Mouse (Mus musculus) liver, embryonic 14.5 days (tissue): ENCODE results near the gene Ift122.
A peak's percentile ranks its signal among the peaks of the same experiment; 100 is the strongest.

Experiments used
- CTCF ChIP-seq: IDR thresholded peaks from 2 replicates; pipeline ENCODE4 v1.5.1; 2016; ENCODE audit warnings: antibody characterized with exemption, low read depth, control low read depth
- EP300 ChIP-seq: IDR thresholded peaks from 2 replicates; pipeline ENCODE4 v1.6.1; 2016; ENCODE audit warnings: antibody characterized with exemption, low read depth

DNA sequence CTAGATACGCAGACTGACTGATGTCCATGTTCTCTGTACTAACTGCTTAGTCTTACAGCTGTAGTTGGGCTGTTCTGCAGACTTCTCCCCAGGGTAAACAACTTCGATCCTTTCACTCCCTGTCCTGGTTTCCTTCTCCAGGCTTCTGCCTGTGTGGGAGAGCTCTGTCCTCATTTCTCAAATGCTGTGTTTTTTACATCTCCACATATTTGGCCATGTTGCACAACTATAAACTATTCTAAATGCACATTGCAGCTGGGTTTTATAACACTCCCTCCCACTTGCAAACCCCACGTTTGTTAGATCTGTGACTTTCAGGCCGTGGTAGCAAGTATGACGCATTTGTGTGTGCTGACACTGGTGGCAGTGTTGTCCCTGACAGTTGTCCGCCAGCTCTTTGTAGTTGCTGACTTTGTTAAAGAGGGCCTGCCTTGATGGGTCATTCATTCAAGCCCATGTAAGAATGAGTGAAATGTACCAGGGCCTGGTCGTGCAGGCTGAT is 10.1 kb downstream of the Ift122 start:
- TF ChIP-seq CTCF, result 0 out of 2 replicates have a peak, but pooled peaks have one; percentile 1
- TF ChIP-seq EP300, result no peak
